Mouse (Mus musculus): ENCODE results near the gene Snx4. TPM values are rescaled to one million over a fixed set of nuclear protein-coding genes. Genes with fewer than 3 reads are reported as not detected.
"Not testable (repeated sequence)": the region's sequence is repeated elsewhere in the genome, so short reads cannot be mapped to it uniquely, and the experiment has no call there.

Gene Snx4
- polyA plus RNA-seq (2015; fragmentation: Nextera tagmentation; extraction: Ambion mirVana) = 84.3 and 89.8 TPM in 2 replicates

GRCm38 (mm10) chr16:33251194-33252051 lies at the start of gene Snx4:
Gene Snx4, plus strand, starts transcription at chr16:33251442.
- Histone ChIP-seq H3K27ac (peak within 1 kb of the TSS; percentile 88), H3K4me1 (peaks cover 12% of the 10 kb centered on the region), H3K4me2 (peak within 1 kb of the TSS; percentile 60), H3K4me3 (peak within 1 kb of the TSS; percentile 96), H3K27me3 (no peaks in the 10 kb centered on the region), H3K9me3 (no peaks in the 10 kb centered on the region), H3K9ac (peak within 1 kb of the TSS; percentile 89), H3K36me3 (no peaks in the 10 kb centered on the region)
- under 1% methylated on average over 56 of the region's 72 CpGs for WGBS
- peak; percentile 92 for ATAC-seq (ENCODE audit: insufficient number of reproducible peaks, low FRiP score, low TSS enrichment, low read depth)

GRCm38 (mm10) chr16:33210812-33211211 lies 40.4 kb upstream of the Snx4 start:
- Histone ChIP-seq H3K27me3 (no peaks in the 10 kb centered on the region), H3K9ac (no peak overlapping the region), H3K27ac (no peak overlapping the region), H3K4me3 (no peak overlapping the region), H3K4me2 (no peak overlapping the region), H3K9me3 (no peaks in the 10 kb centered on the region), H3K36me3 (peaks cover 67% of the 10 kb centered on the region), H3K4me1 (no peaks in the 10 kb centered on the region)
- no peak for ATAC-seq (ENCODE audit: insufficient number of reproducible peaks, low FRiP score, low TSS enrichment, low read depth)
- 85% methylated on average over 2 of the region's 2 CpGs for WGBS

- Histone ChIP-seq H3K36me3 (peaks cover 41% of the 10 kb centered on the region), H3K4me1 (no peaks in the 10 kb centered on the region), H3K27me3 (no peaks in the 10 kb centered on the region), H3K9ac (no peak overlapping the region), H3K9me3 (no peaks in the 10 kb centered on the region), H3K27ac (no peak overlapping the region), H3K4me3 (no peak overlapping the region), H3K4me2 (no peak overlapping the region)
- 84% methylated on average over 9 of the region's 9 CpGs for WGBS
- ATAC-seq (ENCODE audit: insufficient number of reproducible peaks, low FRiP score, low TSS enrichment, low read depth) = no peak
These were observed 34.8 kb upstream of the Snx4 start for GRCm38 (mm10) chr16:33216313-33217003.

- not testable (repeated sequence) for H3K27ac ChIP-seq; H3K9ac ChIP-seq; H3K4me3 ChIP-seq; H3K27me3 ChIP-seq; H3K9me3 ChIP-seq; H3K4me2 ChIP-seq; H3K4me1 ChIP-seq; ATAC-seq (ENCODE audit: insufficient number of reproducible peaks, low FRiP score, low TSS enrichment, low read depth)
- peaks cover 37% of the 10 kb centered on the region for H3K36me3 ChIP-seq
- WGBS = 52% methylated on average over 2 of the region's 3 CpGs
These were observed 33.6 kb upstream of the Snx4 start for GRCm38 (mm10) chr16:33217553-33218085.

- WGBS = 87% methylated on average over 3 of the region's 3 CpGs
- Histone ChIP-seq H3K36me3 (peaks cover 36% of the 10 kb centered on the region), H3K27ac (no peak overlapping the region), H3K9ac (no peak overlapping the region), H3K4me1 (no peaks in the 10 kb centered on the region), H3K4me2 (no peak overlapping the region), H3K9me3 (no peaks in the 10 kb centered on the region), H3K27me3 (no peaks in the 10 kb centered on the region), H3K4me3 (no peak overlapping the region)
- no peak for ATAC-seq (ENCODE audit: insufficient number of reproducible peaks, low FRiP score, low TSS enrichment, low read depth)
These were observed 28.8 kb upstream of the Snx4 start for GRCm38 (mm10) chr16:33222482-33222881.

- Histone ChIP-seq H3K9me3 (no peaks in the 10 kb centered on the region), H3K9ac (no peak overlapping the region), H3K36me3 (peaks cover 52% of the 10 kb centered on the region), H3K4me3 (no peak overlapping the region), H3K27ac (no peak overlapping the region), H3K4me1 (no peaks in the 10 kb centered on the region), H3K4me2 (no peak overlapping the region), H3K27me3 (no peaks in the 10 kb centered on the region)
- WGBS = 80% methylated on average over 5 of the region's 5 CpGs
- no peak for ATAC-seq (ENCODE audit: insufficient number of reproducible peaks, low FRiP score, low TSS enrichment, low read depth)
These were observed 26.9 kb upstream of the Snx4 start for GRCm38 (mm10) chr16:33224381-33224780.

GRCm38 (mm10) chr16:33234128-33234527 lies 17.1 kb upstream of the Snx4 start:
- H3K4me3 ChIP-seq = no peak overlapping the region
- H3K9ac ChIP-seq = no peak overlapping the region
- no peaks in the 10 kb centered on the region for H3K9me3 ChIP-seq
- H3K36me3 ChIP-seq = peaks cover 47% of the 10 kb centered on the region
- no peak overlapping the region for H3K27ac ChIP-seq
- WGBS = 71% methylated on average over 12 of the region's 12 CpGs
- H3K4me1 ChIP-seq = no peaks in the 10 kb centered on the region
- no peaks in the 10 kb centered on the region for H3K27me3 ChIP-seq
- no peak for ATAC-seq (ENCODE audit: insufficient number of reproducible peaks, low FRiP score, low TSS enrichment, low read depth)
- H3K4me2 ChIP-seq = no peak overlapping the region

- H3K9ac ChIP-seq = no peak overlapping the region
- H3K4me1 ChIP-seq = no peaks in the 10 kb centered on the region
- ATAC-seq (ENCODE audit: insufficient number of reproducible peaks, low FRiP score, low TSS enrichment, low read depth) = no peak
- peaks cover 55% of the 10 kb centered on the region for H3K36me3 ChIP-seq
- H3K27me3 ChIP-seq = no peaks in the 10 kb centered on the region
- H3K4me3 ChIP-seq = no peak overlapping the region
- no peaks in the 10 kb centered on the region for H3K9me3 ChIP-seq
- H3K4me2 ChIP-seq = no peak overlapping the region
- no peak overlapping the region for H3K27ac ChIP-seq
- WGBS = 69% methylated on average over 6 of the region's 6 CpGs
These were observed 15.1 kb upstream of the Snx4 start for GRCm38 (mm10) chr16:33236151-33236550.

- ATAC-seq (ENCODE audit: insufficient number of reproducible peaks, low FRiP score, low TSS enrichment, low read depth) = no peak
- Histone ChIP-seq H3K9me3 (no peaks in the 10 kb centered on the region), H3K4me3 (no peak overlapping the region), H3K4me2 (no peak overlapping the region), H3K27me3 (no peaks in the 10 kb centered on the region), H3K36me3 (peaks cover 65% of the 10 kb centered on the region), H3K4me1 (no peaks in the 10 kb centered on the region), H3K27ac (no peak overlapping the region), H3K9ac (no peak overlapping the region)
- WGBS = 87% methylated on average over 2 of the region's 2 CpGs
These were observed 11.9 kb upstream of the Snx4 start for GRCm38 (mm10) chr16:33239305-33239704.

- Histone ChIP-seq H3K4me3 (no peak overlapping the region), H3K9me3 (no peaks in the 10 kb centered on the region), H3K4me2 (no peak overlapping the region), H3K4me1 (no peaks in the 10 kb centered on the region), H3K27me3 (no peaks in the 10 kb centered on the region), H3K27ac (no peak overlapping the region), H3K9ac (no peak overlapping the region), H3K36me3 (peaks cover 61% of the 10 kb centered on the region)
- 80% methylated on average over 6 of the region's 6 CpGs for WGBS
- no peak for ATAC-seq (ENCODE audit: insufficient number of reproducible peaks, low FRiP score, low TSS enrichment, low read depth)
These were observed 9.2 kb upstream of the Snx4 start for GRCm38 (mm10) chr16:33242046-33242445.

- ATAC-seq (ENCODE audit: insufficient number of reproducible peaks, low FRiP score, low TSS enrichment, low read depth) = 0 out of 2 replicates have a peak, but pooled peaks have one; percentile 53
- no peak overlapping the region for H3K27ac ChIP-seq
- no peaks in the 10 kb centered on the region for H3K27me3 ChIP-seq
- WGBS = 91% methylated on average over 6 of the region's 6 CpGs
- peaks cover 2% of the 10 kb centered on the region; the same call in 1 of the 2 replicates for H3K4me1 ChIP-seq
- H3K4me2 ChIP-seq = no peak overlapping the region
- no peak overlapping the region for H3K4me3 ChIP-seq
- H3K9ac ChIP-seq = no peak overlapping the region
- no peaks in the 10 kb centered on the region for H3K9me3 ChIP-seq
- H3K36me3 ChIP-seq = peaks cover 57% of the 10 kb centered on the region
These were observed 7.0 kb upstream of the Snx4 start for GRCm38 (mm10) chr16:33244136-33244691.
